Mouse (Mus musculus): ENCODE measurements around the gene Ccp110.

The Ccp110 gene

DNA sequence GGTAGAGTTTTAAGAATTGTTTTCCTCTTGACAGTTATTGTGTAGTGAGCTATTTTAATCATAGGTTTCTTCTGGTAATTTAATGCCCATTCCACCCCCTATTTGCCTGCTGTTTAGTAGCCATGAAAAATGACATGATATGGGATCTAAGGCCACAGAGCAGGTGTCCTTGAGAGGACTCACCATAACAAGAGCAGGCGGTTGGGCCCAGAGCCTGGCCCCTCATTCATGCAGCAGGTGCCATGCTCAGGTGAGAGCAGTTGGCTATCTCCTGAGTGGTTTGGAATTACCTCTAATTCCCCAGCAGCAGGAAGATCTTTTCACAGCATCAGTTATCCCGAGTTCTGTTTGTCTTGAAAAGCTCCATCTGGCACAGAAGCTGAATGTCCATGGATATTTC lies 13.1 kb downstream of the Ccp110 start:
- in situ Hi-C loops (cut with MboI, MseI), result loop anchor here (25.0 kb wide), 3 partner anchors 987 to 1912 kb away; partner anchors contain the start of genes Thumpd1, Uqcrc2 and Xylt1

DNA sequence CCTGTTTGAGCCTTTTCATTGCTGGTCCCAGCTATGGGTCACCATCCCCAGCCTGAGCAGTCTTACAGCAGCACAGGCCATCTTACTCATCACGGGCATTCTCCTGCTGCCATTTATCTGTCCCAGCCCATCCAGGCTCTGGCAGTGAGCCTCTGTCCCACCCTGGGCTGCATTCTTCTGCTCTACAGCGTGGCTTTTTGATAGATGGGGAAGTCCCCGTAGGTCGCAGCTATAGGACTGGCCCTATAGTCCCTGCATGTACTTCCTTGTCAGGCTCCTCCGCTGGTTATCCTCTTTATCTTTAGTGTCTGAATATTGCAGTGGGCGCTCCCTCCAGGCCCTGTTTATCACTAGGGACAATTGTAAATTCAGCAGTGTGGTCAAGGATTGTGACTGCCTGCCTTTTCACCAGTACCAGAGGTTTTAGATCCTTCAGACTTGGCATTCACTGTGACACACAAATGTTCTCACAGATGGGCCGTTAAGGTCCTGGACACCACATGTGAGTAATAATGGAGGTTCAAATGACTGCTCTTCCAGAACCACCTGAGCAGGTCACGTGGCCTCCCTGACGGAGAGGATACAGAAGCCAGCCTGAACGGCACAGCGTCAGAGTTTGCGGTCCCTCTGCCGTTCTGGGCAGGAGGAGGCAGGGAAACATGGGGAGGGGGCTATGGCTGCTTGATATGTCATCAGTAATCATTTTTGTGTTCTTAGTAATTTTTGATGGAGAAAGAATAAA lies 16.7 kb downstream of the Ccp110 start:
- in situ Hi-C loops (cut with MboI, MseI), result loop anchor here (25.0 kb wide), 3 partner anchors 983 to 1908 kb away; partner anchors contain the start of genes Thumpd1, Uqcrc2 and Xylt1

DNA sequence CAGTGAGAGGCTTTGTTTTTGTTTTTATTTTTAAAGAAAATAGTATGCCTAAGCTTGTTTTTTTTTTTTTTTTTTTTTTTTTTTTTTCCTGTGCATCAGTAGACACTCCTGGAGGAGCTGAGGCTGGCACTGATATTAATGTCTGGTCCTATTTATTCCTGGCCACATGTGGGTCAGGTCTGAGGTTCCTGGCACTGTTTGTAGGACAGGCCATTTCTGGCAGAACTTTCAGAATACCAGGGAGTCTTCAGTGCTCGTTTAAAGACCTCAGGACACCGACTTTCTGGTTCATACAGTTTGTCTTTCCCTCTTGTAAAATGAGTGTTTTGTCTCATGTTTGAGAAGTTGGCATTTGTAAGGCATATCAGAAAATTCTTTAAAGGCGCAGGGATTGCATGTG lies 19.4 kb downstream of the Ccp110 start:
- in situ Hi-C loops (cut with MboI, MseI), result loop anchor here (25.0 kb wide), 3 partner anchors 981 to 1906 kb away; partner anchors contain the start of genes Thumpd1, Uqcrc2 and Xylt1

DNA sequence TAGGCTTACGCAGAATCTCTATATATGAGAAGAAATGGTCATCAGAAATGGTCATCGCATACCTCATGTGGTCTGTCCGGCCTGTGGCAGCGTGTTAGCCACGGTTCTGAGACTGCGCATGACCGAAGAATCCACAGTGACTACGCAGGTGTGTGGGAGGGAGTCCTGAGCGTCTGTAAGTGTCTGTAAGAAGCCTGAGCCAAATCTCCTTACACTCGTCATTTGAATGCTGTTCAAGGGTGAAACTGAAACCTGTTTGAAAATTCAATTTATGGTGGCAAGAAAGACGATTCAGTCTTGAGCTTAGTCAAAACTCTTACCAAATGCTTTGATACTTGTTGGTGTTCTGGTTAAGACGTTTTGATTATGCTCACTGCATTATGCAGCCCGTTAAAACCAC lies 20.9 kb downstream of the Ccp110 start:
- in situ Hi-C loops (cut with MboI, MseI), result loop anchor here (25.0 kb wide), 3 partner anchors 979 to 1904 kb away; partner anchors contain the start of genes Thumpd1, Uqcrc2 and Xylt1

DNA sequence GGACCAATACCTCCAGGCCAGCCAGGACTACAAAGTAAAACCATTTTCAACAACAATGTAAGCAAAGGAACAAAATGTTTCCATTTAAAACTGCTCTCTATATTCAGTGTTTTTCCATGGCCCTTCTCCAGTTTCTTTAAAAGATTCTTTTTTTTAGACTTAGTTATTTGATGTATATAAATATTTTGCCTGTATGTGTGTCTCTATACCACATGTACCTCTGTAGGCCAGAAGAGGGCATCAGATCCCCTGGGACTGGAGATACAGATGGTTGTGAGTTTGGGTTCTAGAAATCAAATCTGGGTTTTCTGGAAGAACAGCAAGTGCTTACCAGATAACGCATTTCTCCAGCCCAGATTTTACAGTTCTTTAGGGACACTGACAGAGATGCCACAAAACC lies 26.4 kb downstream of the Ccp110 start:
- in situ Hi-C loops (cut with MboI, MseI), result loop anchor here (25.0 kb wide), 3 partner anchors 974 to 1899 kb away; partner anchors contain the start of genes Thumpd1, Uqcrc2 and Xylt1

DNA sequence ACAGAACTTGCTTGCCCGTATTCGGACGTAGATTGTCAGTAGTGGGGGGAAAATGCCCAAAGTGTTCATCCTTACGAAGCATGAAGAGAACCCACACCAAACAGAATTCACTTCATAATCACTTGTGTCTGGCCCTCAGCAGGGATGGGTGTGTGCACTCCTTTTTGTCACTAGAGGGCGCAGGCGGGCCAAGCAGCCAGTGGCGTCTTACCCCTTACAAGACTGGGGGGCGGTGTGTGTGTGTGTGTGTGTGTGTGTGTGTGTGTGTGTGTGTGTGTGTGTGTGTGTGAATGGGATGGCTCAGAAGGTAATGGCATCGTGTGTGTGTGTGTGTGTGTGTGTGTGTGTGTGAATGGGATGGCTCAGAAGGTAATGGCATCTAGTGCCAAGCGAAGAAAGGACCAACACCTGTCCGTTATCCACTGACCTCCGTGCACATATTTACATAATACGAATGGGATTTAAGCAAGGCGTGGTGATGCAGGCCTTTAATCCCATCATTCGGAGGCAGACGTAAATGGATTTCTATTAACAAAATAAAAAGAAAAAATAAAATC lies 27.7 kb downstream of the Ccp110 start, which contains the start of gene Vps35l:
Vps35l (plus strand) TSS at position 252 of the 557 bp plus-strand sequence.
- in situ Hi-C loops (cut with MboI, MseI), result loop anchor here (25.0 kb wide), 3 partner anchors 972 to 1897 kb away; partner anchors contain the start of genes Thumpd1, Uqcrc2 and Xylt1

DNA sequence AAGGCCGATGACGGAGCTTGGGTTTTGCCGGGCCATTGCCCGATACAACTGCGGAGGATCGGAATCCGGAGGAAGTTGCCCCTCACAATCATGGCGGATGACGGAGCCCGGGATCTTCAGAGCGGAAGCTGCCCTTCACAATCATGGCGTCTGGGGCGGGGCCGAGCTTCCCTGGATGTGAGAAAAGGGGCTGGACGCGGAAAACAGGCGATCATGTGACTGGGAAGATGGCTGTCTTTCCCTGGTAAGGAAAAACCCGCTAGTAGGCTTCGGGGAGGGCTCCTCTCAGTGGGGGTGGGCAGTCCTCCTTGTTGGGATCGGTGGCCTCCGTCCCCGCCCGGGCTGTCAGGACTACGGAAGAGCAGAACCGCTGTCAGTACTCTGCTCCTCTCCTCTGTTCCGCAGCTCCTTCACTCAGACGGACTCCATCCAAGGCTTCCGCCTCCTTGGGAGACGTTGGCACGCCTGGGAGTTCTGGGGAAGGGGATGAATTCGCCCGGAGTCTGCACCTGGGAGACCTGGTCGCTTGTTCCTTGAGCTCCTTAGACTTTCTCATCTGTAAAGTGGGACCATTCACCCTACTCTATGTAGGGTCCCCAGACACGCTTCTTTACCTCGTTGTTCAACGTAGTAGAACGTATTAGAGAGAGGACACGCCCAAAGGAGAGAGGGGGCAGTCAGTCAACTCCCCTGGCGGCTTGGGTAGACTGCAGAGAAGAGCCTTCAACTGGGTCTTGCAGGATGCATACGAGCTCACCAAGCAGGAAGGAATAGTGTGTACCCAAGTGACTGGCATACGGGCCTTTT lies 28.4 kb downstream of the Ccp110 start:
- in situ Hi-C loops (cut with MboI, MseI), result loop anchor here (25.0 kb wide), 3 partner anchors 972 to 1897 kb away; partner anchors contain the start of genes Thumpd1, Uqcrc2 and Xylt1

DNA sequence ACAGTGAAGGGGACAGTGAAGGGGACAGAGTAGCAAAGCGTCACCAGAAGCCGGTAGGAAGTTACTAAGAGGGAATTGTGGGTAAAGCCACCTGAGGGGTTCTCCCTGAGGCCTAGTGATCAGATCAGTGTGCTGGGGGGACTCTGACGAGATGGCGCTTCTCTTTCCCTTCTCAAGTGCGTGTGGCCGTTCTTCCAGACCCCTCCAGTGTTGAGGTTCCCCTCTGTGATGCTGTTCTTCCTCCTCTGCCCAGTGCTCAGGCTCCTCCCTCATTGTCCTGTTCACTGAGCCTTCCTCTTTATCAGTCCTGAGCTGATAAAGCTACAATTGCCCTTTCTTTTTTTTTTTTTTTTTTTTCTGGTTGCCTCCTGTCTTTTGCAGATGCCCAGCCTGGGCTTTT lies 29.9 kb downstream of the Ccp110 start:
- in situ Hi-C loops (cut with MboI, MseI), result loop anchor here (25.0 kb wide), 3 partner anchors 970 to 1895 kb away; partner anchors contain the start of genes Thumpd1, Uqcrc2 and Xylt1

DNA sequence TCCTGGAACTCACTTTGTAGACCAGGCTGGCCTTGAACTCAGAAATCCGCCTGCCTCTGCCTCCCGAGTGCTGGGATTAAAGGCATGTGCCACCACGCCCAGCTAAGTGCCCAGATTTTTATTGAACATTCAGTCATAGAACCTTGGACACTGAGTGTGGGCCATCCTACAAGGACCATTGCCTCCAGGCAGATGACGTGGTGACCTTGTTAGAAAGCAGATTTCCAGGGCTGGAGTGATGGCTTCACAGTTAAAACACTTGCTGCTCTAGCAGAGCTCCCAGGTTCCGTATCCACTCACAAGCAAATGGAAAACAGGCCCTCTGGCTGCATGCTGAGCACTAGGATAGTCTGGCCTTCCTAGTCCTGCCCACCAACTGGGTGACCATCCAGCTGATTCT lies 32.4 kb downstream of the Ccp110 start:
- in situ Hi-C loops (cut with MboI, MseI), result loop anchor here (25.0 kb wide), 3 partner anchors 968 to 1893 kb away; partner anchors contain the start of genes Thumpd1, Uqcrc2 and Xylt1

DNA sequence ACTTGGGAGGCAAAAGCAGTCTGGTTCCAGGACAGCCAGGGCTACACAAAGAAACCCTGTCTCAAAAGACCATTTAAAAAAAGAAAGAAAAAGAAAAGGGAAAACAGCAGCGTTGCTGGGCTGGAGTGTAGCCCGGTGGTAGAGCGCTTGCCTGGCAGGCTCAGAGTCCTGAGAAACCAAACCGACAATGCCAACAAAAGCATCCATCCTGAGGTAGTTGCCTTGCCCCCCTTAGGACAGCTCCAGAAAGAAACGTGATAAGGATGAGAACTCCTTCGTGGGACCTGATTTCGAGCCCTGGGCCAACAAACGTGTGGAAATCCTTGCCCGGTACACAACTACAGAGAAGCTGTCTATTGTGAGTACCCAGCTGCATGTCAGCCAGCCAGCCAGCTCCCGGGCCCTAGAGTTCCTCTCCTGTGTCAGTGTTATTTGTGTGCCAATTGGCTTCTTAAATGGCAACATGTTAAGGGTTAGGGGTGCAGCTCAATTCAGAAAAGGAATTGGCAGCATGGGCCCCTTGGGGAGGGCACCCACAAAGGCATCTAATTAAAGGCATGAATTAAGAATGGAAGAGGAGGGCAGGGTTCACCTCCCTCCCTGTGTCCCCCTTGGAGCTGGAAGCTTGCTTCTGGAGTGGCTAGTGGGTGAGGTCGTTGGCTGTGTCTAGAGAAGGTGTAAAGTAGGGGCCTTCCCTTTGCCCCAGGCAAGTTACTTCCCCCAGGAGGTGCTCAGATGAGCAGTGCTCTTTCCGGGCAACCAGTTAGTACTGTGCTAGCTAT lies 35.7 kb downstream of the Ccp110 start:
- in situ Hi-C loops (cut with MboI, MseI), result loop anchor here (25.0 kb wide), 3 partner anchors 964 to 1889 kb away; partner anchors contain the start of genes Thumpd1, Uqcrc2 and Xylt1

DNA sequence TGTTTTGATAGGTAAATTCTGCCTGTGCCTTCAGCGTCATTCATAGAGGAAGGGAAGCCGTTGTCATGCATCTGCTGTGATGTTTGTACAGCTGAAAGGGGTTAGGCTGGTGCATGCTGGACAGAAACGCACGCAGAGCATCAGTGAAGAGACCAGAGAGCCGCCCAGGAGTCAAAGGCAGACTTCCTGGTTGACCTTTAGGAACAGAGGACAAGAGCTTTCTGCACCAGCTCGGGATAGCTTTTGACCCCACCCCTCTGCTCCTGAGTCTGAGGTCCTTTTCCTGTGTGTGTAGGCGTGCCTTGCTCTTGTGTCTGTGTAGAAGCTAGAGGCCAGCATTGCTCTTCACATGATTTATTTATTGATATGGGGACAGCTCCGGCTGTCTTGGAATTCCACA lies 37.4 kb downstream of the Ccp110 start:
- in situ Hi-C loops (cut with MboI, MseI), result loop anchor here (25.0 kb wide), 3 partner anchors 963 to 1888 kb away; partner anchors contain the start of genes Thumpd1, Uqcrc2 and Xylt1

DNA sequence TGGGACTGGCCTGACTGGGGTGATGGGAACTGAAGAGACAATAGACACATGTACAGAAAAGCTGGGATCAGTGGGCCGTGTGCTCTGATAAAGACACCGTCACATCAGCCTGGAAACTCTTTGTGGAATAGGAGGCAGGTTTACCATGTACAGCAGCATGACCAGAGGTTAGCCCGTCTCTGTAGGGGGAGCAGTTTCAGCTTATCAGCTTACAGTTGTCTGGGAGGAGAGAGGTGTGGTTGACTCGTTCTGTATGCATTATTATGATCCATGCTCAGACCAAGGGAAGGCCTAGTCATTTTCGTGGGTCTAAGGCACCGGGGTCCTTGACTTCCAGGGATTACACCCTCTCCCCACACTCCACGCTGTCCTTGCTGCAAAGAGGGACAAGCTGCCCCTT lies 39.3 kb downstream of the Ccp110 start:
- in situ Hi-C loops (cut with MboI, MseI), result no loop called here

DNA sequence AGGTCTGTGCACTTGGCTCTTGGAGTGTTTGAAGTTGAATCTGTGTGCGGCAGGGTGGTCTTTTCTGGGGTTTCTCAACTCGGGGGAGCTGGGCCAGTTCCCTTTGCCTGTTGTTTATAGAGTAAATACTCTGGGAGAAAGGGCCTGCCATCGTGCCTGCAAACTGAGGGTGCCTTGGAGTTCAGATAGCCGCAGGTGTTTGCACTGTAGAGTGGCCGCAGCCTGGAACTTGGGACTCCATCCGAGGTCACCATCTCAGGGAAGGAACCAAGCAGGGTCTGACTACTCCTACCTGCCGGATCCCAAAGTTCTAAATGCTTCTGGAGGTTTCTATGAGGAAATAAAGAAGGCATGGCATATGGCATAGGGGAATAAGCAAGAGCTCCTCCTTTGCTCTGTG lies 43.4 kb downstream of the Ccp110 start:
- in situ Hi-C loops (cut with MboI, MseI), result no loop called here

DNA sequence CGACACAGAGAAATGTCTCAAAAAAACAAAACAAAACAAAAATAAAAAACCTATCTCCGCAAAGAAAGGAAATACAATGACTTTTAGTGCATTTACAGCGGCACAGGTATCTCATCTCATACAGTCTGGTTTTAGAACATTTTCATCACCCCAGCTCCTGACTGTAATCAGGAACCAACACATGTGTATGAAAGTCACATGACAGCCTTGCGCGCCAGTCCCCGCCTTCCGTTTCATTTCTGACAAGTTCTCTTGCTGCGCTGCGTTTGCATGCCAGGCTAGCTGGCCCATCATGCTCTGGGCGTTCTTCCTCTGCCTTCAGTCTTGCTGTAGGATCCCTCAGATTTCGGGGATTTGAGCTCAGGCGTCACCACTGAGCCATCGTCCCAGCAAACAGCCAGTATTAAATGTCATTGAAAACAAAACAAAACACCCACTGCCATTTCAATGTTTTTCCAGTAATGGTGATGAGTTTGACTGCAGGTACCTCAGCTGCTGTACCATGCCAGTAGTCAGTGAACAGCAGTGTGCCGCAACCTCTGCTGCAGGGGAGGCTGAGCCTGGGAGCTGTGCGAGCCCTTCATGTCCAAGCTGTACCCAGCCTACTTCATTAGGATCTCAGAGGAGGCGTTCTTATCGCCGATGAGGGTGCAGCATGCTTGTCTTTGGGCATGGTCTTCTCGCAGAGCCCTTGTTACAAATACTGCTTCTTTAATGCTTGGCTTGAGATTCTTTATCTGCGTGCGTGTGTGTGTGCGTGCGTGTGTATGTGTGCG lies 44.3 kb downstream of the Ccp110 start:
- in situ Hi-C loops (cut with MboI, MseI), result no loop called here

DNA sequence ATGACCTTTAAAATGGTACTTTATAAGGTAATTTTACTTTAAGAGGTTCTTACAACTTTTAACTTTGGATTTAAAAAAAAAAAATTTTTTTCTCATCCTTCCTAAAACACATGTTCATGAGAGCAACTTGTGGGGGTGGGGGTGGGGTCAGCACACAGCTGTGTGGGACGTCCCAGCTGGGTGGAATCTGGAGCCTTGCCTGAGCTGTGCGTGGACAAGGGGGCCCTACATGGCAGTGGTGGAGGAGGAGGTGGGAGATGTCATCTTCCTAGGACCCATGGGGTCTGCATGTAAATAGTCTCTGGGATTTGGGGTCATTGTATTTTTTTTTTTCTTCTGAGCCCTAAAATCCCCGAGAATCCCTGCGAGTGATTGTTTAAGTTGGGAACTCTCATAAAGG lies 46.0 kb downstream of the Ccp110 start:
- in situ Hi-C loops (cut with MboI, MseI), result no loop called here

DNA sequence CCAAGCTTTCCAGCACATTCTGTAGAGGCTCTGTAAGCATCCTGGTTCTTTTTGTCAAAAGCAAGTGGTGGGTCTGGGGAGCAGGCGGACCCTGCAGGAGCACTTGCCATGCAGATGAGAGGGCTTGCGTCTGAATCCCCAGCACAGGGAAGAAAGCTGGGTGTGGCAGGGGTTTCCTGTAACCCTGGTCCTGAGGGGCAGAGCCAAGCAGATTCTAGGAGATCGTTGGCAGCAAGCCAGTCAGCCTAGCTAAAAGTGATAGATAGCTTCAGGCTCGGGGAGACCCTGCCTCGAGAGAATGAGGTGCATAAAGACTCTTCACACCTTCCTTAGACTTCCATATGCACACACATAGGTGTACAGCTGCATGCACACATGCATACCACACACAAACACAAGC lies 47.0 kb downstream of the Ccp110 start:
- in situ Hi-C loops (cut with MboI, MseI), result no loop called here

DNA sequence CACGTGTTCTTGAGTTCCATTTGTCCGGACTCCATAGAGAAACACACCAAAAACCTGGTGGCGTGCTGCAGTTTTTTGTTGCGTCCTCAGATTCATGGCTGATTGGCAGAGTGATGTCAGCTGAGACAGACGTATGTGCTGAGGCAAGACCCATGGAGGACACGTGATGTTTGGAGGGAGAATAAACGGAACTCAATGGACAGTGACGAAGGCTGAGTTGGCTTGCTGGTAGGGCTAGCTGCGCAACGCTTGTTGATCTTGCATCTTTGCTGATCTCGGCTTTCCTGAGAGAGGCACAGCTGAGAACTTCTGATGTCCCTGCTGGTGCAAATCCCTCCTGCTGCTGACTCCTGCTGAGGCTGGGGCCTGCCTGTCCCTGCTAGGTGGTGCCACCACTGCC lies 51.6 kb downstream of the Ccp110 start:
- in situ Hi-C loops (cut with MboI, MseI), result no loop called here

DNA sequence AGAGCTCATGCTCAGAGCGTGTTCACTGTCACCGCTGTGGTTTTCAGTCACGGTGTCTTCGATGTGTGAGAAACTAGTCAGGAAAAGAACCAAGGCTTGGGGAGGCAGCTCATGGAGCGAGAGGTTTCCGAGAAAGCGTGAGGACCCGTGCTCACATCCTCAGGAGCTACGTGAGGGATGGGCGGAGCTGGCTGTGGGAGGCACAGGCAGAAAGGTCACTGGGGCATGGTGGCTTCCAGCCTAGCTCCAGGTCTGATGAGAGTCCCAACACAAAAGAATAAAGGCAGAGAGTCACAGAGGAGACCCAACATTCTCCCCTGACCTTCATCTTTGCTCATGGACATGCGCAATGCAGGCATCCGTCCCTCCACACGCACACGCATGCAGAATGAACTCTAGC lies 52.4 kb downstream of the Ccp110 start:
- in situ Hi-C loops (cut with MboI, MseI), result loop anchor here (5.0 kb wide), 2 partner anchors 233 to 753 kb away; partner anchors contain the start of genes Acsm5 and Gprc5b

DNA sequence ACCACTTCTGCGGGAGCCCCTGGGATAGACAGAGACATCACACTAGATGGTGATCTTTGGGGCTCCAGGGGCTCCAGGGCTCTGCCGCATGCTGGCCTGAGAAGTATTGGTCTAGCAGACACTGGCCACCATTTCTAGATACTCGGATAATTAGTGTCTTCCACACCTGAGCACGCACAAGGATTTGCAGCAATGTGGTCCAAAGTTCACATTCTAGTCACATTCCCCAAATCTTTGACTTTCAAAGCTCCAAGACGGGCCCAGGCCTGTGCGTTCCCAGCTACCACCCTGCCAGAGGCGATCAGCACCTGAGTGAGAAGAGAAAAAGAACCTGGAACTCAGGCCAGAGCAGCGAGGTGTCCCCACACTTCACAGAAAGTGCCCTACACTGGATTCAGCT lies 53.3 kb downstream of the Ccp110 start:
- in situ Hi-C loops (cut with MboI, MseI), result loop anchor here (5.0 kb wide), 2 partner anchors 232 to 752 kb away; partner anchors contain the start of genes Acsm5 and Gprc5b

All from regulatory T cell (primary cell).